Mouse (Mus musculus): Measurements from ENCODE around the gene Skp1a.

DNA sequence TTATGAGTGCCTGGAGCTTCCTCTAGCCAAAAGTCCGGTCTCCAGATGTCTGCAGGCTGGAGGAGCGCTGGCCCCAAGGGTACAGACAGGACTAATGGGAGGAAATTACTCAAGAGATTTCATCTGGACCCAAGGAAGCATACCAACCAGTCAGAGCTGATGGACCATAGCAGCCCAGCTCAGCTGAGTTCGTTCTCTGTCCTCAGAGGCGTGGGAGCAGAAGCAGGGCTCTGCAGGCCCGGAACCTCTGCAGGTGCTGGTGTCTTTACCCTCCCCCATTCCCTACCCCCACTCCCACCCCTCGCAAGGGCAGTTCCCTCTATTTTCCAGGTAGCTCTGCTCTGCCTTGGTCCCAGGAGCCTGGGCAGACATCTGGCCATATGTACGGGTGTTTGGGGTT is 60.6 kb downstream of the Skp1a start:
- no peak for TF ChIP-seq ZNF384 (IDR thresholded peaks at IDR 0.05; ENCODE audit: low read depth, low read length)
- no peak for TF ChIP-seq ZC3H11A (IDR thresholded peaks at IDR 0.05; ENCODE audit: borderline replicate concordance, low read depth, low read length)
